Mouse (Mus musculus) cerebellum, adult (tissue): Measurements from ENCODE around the gene Aph1a.
"Not testable (repeated sequence)": the region's sequence is repeated elsewhere in the genome, so short reads cannot be mapped to it uniquely, and the experiment has no call there.

ENCODE experiments used
- ATAC-seq: cut with Nextera tagmentation; 2 replicates; pipeline ENCODE4 v1.9.2; 2017; ENCODE audit warnings: mild to moderate bottlenecking, moderate library complexity, mixed read lengths; ENCODE audit not compliant: insufficient number of reproducible peaks, low FRiP score, low TSS enrichment

The Aph1a gene

DNA sequence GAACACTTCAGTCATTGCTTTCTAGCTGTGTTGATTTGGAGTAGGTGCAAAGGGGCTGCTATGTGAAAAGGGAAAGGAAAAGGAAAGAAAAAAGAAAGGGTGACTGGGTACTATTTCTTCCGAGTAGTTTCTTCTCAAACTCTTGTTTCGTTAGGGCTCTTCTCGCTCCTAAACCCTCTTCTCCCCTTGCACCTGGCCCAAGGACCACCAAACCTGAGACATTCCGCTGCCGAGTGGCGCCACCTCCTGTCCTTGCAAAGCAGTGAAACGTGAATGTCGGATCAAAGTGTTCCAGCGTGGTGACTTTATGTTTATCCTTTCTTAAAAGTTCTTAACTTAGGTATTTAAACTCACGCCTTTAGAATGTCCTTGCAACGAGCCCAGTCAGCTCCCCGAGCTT lies 13.1 kb downstream of the Aph1a start:
- no peak for ATAC-seq

GRCm38 (mm10) chr3:95907613-95908012 lies 13.8 kb downstream of the Aph1a start:
- ATAC-seq = no peak

- no peak for ATAC-seq
These were observed 20.9 kb downstream of the Aph1a start for GRCm38 (mm10) chr3:95914706-95915105.

GRCm38 (mm10) chr3:95916760-95917159 lies 23.0 kb downstream of the Aph1a start:
- no peak for ATAC-seq

DNA sequence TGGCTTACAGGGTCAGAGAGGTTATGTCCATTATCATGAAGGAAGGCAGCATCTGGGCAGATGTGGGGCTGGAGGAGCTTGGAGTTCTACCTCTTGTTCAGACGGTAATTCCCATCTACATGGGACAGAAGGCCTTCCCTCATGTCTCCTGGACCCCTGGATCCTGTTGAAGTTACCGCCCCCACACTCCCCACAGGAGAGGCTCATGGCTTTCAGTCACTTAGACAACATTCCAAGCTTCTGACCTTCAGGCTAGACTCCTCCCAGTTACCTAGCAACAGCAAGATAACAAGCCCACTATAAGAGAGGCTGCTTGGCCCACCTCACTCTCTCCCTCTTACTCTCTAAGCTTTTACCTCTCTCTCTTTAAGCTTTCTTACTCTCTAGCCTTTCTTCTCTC lies 26.8 kb downstream of the Aph1a start:
- not testable (repeated sequence) for ATAC-seq

GRCm38 (mm10) chr3:95923429-95923828 lies 29.7 kb downstream of the Aph1a start:
- not testable (repeated sequence) for ATAC-seq

DNA sequence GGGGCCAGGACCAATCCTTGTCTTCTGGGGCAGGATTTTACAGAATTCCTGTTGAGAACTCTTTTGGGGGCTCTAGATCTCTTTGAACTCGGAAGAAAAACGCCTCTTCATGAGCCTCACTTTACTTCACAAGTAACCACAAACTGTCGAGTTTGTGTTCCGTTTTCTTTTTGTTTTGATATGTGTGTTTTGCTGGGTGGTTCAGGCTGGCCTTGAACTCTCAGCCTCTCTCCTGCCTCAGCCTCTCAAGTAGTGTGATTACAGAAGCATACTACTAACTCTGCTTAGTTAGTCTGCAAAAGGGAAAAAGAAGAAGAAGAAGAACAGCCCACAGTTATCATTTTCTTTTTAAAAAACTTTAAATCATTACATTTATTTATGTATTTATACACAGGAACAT lies 30.4 kb downstream of the Aph1a start:
- no peak for ATAC-seq

DNA sequence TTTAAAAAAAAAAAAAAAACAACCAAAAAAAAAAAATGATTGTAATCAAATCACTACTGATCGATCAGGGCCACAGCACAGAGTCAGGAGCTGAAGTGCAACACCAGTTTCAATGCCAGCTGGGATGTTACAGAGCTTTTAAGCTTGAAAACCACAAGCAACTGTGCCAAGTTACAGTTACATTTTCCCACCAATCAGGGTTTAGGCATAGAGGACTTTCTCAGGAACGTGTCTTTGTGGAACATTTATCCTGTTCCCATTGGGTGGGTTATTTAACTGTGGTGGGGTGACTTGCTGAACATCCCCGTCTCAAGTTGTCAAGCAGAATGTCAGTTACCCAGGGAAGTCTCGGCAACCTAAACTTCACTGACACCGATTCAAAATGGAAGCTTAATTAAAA lies 31.3 kb downstream of the Aph1a start:
- ATAC-seq = no peak

GRCm38 (mm10) chr3:95928261-95928657 lies 34.5 kb downstream of the Aph1a start:
- no peak for ATAC-seq

DNA sequence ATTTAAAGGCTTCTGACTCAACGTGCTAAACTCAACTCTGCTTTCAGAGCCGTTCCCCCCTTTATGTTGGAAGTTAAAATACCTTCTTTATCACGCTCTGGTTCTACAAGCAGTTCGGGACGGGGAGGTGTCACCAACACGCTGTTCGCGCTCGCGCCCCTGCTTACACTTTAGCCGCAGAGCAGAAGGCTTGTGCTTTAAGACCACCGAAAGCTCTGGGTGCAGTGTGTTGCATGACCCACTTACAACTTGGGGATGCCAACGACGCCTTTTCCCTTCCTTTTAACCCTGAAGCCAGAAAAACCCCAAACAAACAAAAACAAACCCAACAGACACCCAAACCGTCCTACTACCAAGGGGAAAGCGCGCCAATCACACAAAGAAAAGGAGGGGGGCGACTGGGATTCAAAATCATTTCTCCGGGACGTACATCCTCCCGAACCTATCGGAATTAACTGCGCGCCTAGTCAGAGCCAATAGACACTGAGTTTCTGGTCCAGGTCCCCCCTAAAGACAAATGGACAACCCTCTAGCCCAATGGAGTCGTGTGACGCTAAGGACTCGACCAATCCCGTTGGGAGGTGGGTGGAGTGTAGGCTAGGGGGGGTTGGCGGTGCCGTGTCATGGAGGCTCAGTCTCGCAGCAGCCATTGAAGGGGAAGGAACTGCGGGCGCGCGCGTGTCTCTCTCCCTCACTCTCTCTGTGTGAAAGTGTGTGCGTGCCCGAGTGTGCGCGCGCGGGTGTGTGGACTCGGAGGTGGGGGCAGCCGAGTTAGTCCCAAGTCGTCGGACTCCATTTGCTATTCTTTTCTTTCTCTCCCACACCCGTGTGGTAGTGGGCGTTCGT lies 35.1 kb downstream of the Aph1a start, which contains the start of gene Anp32e:
TSS of gene Anp32e (plus strand) at position 589 of the 846 bp plus-strand sequence.
- ATAC-seq = peak; percentile 100

GRCm38 (mm10) chr3:95929581-95930470 lies 36.1 kb downstream of the Aph1a start:
- ATAC-seq = no peak

DNA sequence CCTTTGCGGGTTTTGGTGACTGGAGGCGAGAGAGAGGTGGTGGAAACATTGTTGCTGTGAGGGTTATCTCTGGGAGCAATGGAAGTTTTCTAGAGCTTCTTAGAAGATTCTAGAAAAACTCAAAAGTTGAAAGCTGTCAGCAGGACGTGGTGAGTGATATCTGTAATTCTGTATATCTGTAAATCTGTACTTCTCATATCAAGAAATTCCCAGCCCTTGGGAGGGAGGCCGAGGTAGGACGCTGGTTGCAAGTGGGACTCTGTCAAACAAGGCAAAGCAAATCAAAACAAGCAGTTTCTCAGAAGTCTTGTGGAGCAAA lies 36.7 kb downstream of the Aph1a start:
- ATAC-seq = no peak

GRCm38 (mm10) chr3:95931471-95931870 lies 37.7 kb downstream of the Aph1a start:
- ATAC-seq = no peak

GRCm38 (mm10) chr3:95932157-95932556 lies 38.4 kb downstream of the Aph1a start:
- no peak for ATAC-seq

GRCm38 (mm10) chr3:95932566-95932965 lies 38.8 kb downstream of the Aph1a start:
- no peak for ATAC-seq

- no peak for ATAC-seq
These were observed 39.5 kb downstream of the Aph1a start for GRCm38 (mm10) chr3:95933111-95933750.

GRCm38 (mm10) chr3:95934448-95934847 lies 40.7 kb downstream of the Aph1a start:
- ATAC-seq = no peak

GRCm38 (mm10) chr3:95938217-95938616 lies 44.4 kb downstream of the Aph1a start:
- ATAC-seq = no peak

DNA sequence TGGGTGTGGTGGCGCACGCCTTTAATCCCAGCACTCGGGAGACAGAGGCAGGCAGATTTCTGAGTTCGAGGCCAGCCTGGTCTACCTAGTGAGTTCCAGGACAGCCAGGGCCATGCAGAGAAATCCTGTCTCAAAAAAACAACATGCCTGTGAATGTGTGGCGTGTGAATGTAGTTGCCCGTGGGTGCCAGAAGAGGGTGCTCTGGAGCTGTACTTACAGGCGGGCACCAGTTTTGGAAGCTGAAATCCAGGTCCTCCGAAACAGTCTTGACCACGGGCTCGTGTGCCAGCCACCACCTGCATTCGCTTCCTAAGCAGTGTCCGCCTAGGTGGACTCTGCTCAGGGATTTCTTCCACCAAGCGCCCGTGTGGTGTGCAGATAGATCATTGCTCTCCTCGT lies 45.1 kb downstream of the Aph1a start:
- no peak for ATAC-seq

DNA sequence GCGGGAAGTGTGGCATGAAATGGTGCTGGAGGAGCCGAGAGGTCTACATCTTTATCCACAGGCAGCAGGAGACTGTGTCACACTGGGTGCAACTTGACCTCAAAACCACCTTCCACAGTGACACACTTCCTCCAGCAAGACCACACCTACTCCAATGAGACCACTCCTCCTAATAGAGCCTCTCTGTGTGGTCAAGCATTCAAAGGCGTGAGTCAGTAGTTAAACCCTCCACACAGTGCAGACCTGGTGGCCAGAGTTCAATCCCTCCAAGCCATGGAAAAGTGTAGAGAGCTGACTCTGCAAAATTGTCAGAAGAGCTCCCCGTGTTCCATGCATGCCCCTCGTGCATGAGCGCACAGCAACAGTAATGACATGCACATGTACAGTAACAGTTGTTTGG lies 49.0 kb downstream of the Aph1a start:
- no peak for ATAC-seq

GRCm38 (mm10) chr3:95943226-95943625 lies 49.5 kb downstream of the Aph1a start:
- no peak for ATAC-seq
